Mouse (Mus musculus) left cerebral cortex, postnatal 14 days (tissue): ENCODE measurements around the gene Ccr1l1. TPM values are rescaled to one million over a fixed set of nuclear protein-coding genes. Genes with fewer than 3 reads are reported as not detected.
"Not testable (repeated sequence)": the region's sequence is repeated elsewhere in the genome, so short reads cannot be mapped to it uniquely, and the experiment has no call there.

ENCODE experiments used
- DNase-seq, 2 experiments: peaks; one replicate each; pipeline ENCODE4 v3.0.0; 2021 to 2022; ENCODE audit warnings: low spot score in 2 of 2, mixed read lengths in 1 of 2
- intact Hi-C: fragments of 180-260 bp; cut with DNase I; formaldehyde crosslinking; loops from one replicate; pipeline ENCODE4 v1.15.1; 2025
- long read RNA-seq, 2 experiments: library from polyadenylated mRNA; stranded (forward); transcript quantifications; one replicate each; pipeline ENCODE4 v2.0.0; 2021
- total RNA-seq, 2 experiments: library from RNA; stranded (reverse); gene quantifications; 2 replicates each; pipeline ENCODE4 v1.2.3; 2021

Ccr1l1 gene
- total RNA-seq, result not detected
- long read RNA-seq, experiment 1, result 0 reads
- long read RNA-seq, experiment 2, result 0 reads

GRCm38 (mm10) chr9:123978308-123978707 is at the start of gene Ccr1l1:
Gene Ccr1l1 (minus strand): TSS chr9:123978408.
- DNase-seq, result no peak
- intact Hi-C loops, result no loop called here

- DNase-seq, result no peak
- intact Hi-C loops, result no loop called here
Observed at GRCm38 (mm10) chr9:124021672-124022071, 43.5 kb upstream of the Ccr1l1 start, which contains the start of gene Ccr3. Gene Ccr3 (plus strand): TSS chr9:124021972.

GRCm38 (mm10) chr9:124019887-124020286 is 41.7 kb upstream of the Ccr1l1 start:
- intact Hi-C loops, result no loop called here
- DNase-seq, result no peak

GRCm38 (mm10) chr9:124016048-124016447 is 37.8 kb upstream of the Ccr1l1 start:
- intact Hi-C loops, result no loop called here
- no peak for DNase-seq

- DNase-seq, result no peak
- intact Hi-C loops, result no loop called here
Observed at GRCm38 (mm10) chr9:124014985-124015652, 36.9 kb upstream of the Ccr1l1 start.

GRCm38 (mm10) chr9:124013270-124013669 is 35.1 kb upstream of the Ccr1l1 start:
- no peak for DNase-seq
- intact Hi-C loops, result no loop called here

GRCm38 (mm10) chr9:124012691-124013090 is 34.5 kb upstream of the Ccr1l1 start:
- no peak for DNase-seq
- intact Hi-C loops, result no loop called here

GRCm38 (mm10) chr9:123999784-124000183 is 21.6 kb upstream of the Ccr1l1 start:
- no peak for DNase-seq
- intact Hi-C loops, result no loop called here

- intact Hi-C loops, result no loop called here
- no peak for DNase-seq
Observed at GRCm38 (mm10) chr9:123997719-123998118, 19.5 kb upstream of the Ccr1l1 start.

GRCm38 (mm10) chr9:123991312-123991906 is 13.2 kb upstream of the Ccr1l1 start:
- DNase-seq, result peak; percentile 13 to 37
- intact Hi-C loops, result no loop called here

- DNase-seq, result no peak
- intact Hi-C loops, result no loop called here
Observed at GRCm38 (mm10) chr9:123989671-123990070, 11.5 kb upstream of the Ccr1l1 start.

- intact Hi-C loops, result no loop called here
- DNase-seq, result peak; percentile 29 to 44
Observed at GRCm38 (mm10) chr9:123986217-123986616, 8.0 kb upstream of the Ccr1l1 start.

GRCm38 (mm10) chr9:123984943-123985342 is 6.7 kb upstream of the Ccr1l1 start:
- intact Hi-C loops, result no loop called here
- DNase-seq, result no peak

- DNase-seq, result no peak
- intact Hi-C loops, result loop anchor here (2.0 kb wide), 1 partner anchor 146 kb away; no protein-coding TSS in a partner anchor
Observed at GRCm38 (mm10) chr9:123982720-123983119, 4.5 kb upstream of the Ccr1l1 start.

- DNase-seq, result no peak
- intact Hi-C loops, result loop anchor here (2.0 kb wide), 1 partner anchor 147 kb away; no protein-coding TSS in a partner anchor
Observed at GRCm38 (mm10) chr9:123981909-123982308, 3.7 kb upstream of the Ccr1l1 start.

GRCm38 (mm10) chr9:123980858-123981475 is 2.8 kb upstream of the Ccr1l1 start:
- intact Hi-C loops, DNase-seq: not testable (repeated sequence)

GRCm38 (mm10) chr9:123976876-123977663 is 1.1 kb downstream of the Ccr1l1 start:
- no peak for DNase-seq
- intact Hi-C loops, result no loop called here

GRCm38 (mm10) chr9:123975630-123976029 is 2.6 kb downstream of the Ccr1l1 start:
- no peak for DNase-seq

GRCm38 (mm10) chr9:123968290-123968912 is 9.8 kb downstream of the Ccr1l1 start, which contains the start of gene Ccr1:
Gene Ccr1 (minus strand): TSS chr9:123968692.
- no peak for DNase-seq
- intact Hi-C loops, result no loop called here

More at GRCm38 (mm10) chr9:123975630-123976029, 2.6 kb downstream of the Ccr1l1 start:
- intact Hi-C loops, result no loop called here
